Mouse (Mus musculus) ES-CJ7 (cell line): ENCODE measurements around the gene Trpt1.

Experiments
- DNase-seq: peaks from one replicate; pipeline ENCODE4 v3.0.0; 2011; ENCODE audit warnings: low read depth, low spot score

Trpt1 gene

GRCm38 (mm10) chr19:6996006-6996405 lies at the start of gene Trpt1, which contains the start of gene Nudt22:
Trpt1 (plus strand) TSS chr19:6996131.
Nudt22 (minus strand) TSS chr19:6996117.
- DNase-seq, result peak; percentile 82

- DNase-seq, result peak; percentile 62
Measured at GRCm38 (mm10) chr19:6947742-6948141, 48.2 kb upstream of the Trpt1 start.

- DNase-seq, result no peak
Measured at GRCm38 (mm10) chr19:6948186-6948585, 47.7 kb upstream of the Trpt1 start.

GRCm38 (mm10) chr19:6949532-6949931 lies 46.4 kb upstream of the Trpt1 start:
- DNase-seq, result no peak

- no peak for DNase-seq
Measured at GRCm38 (mm10) chr19:6949951-6950350, 46.0 kb upstream of the Trpt1 start.

- DNase-seq, result peak; percentile 77
Measured at GRCm38 (mm10) chr19:6950613-6951153, 45.2 kb upstream of the Trpt1 start.

- peak; percentile 92 for DNase-seq
Measured at GRCm38 (mm10) chr19:6951381-6951968, 44.5 kb upstream of the Trpt1 start.

GRCm38 (mm10) chr19:6951994-6952711 lies 43.8 kb upstream of the Trpt1 start:
- DNase-seq, result no peak

GRCm38 (mm10) chr19:6952712-6953037 lies 43.3 kb upstream of the Trpt1 start:
- no peak for DNase-seq

- DNase-seq, result no peak
Measured at GRCm38 (mm10) chr19:6954046-6954445, 41.9 kb upstream of the Trpt1 start.

GRCm38 (mm10) chr19:6955424-6955823 lies 40.5 kb upstream of the Trpt1 start:
- DNase-seq, result no peak

GRCm38 (mm10) chr19:6956461-6956860 lies 39.5 kb upstream of the Trpt1 start:
- no peak for DNase-seq

- peak; percentile 76 for DNase-seq
Measured at GRCm38 (mm10) chr19:6968491-6969271, 27.2 kb upstream of the Trpt1 start.

GRCm38 (mm10) chr19:6969291-6969664 lies 26.7 kb upstream of the Trpt1 start:
- DNase-seq, result no peak

GRCm38 (mm10) chr19:6969665-6970381 lies 26.1 kb upstream of the Trpt1 start:
- DNase-seq, result peak; percentile 82

GRCm38 (mm10) chr19:6970460-6971085 lies 25.4 kb upstream of the Trpt1 start:
- DNase-seq, result peak; percentile 52

- DNase-seq, result peak; percentile 76
Measured at GRCm38 (mm10) chr19:6971644-6972043, 24.3 kb upstream of the Trpt1 start.

- DNase-seq, result no peak
Measured at GRCm38 (mm10) chr19:6972247-6972917, 23.5 kb upstream of the Trpt1 start.

GRCm38 (mm10) chr19:6973581-6974190 lies 22.2 kb upstream of the Trpt1 start:
- no peak for DNase-seq
